Mouse (Mus musculus): ENCODE results near the gene Flrt3.

The Flrt3 gene

GRCm38 (mm10) chr2:140621730-140622337, 49.4 kb downstream of the Flrt3 start:
- no peak for DNase-seq

DNA sequence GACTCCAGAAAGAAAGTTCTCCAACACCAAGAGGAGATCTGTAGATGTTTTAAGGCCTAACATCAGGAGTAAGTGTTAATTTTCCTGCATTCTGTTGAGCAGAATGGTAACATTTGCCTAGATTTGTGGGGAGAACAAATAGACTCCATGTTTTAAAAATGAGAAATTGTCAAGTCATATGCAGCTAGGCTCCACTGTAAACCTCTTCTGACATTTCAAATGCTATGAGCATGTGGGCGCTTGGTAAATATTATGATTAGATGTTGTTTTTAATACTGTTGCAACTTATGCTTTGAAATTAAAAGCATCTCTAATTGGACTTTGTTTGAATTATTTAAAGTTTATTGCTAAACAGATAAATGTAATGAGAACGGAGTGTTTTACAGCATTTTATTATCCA, 55.8 kb downstream of the Flrt3 start:
- no peak for DNase-seq
